Mouse (Mus musculus): ENCODE measurements around the gene Zfp423. TPM values are rescaled to one million over a fixed set of nuclear protein-coding genes. Genes with fewer than 3 reads are reported as not detected.

Zfp423 gene
- polyA plus RNA-seq, 1 experiment = 6.4 TPM

- 59% methylated on average over 10 of the region's 10 CpGs for WGBS
Measured at GRCm38 (mm10) chr8:87803437-87803836, 156.0 kb downstream of the Zfp423 start.

GRCm38 (mm10) chr8:87802571-87802970 is 156.8 kb downstream of the Zfp423 start:
- no peak overlapping the region for H3K4me3 ChIP-seq (replicated peaks; ENCODE audit: extremely low read depth, low read depth, low read length)
- DNase-seq = no peak
- no peak for TF ChIP-seq CTCF (IDR thresholded peaks at IDR 0.05; ENCODE audit: insufficient read depth, low read length)
- TF ChIP-seq POLR2A (IDR thresholded peaks at IDR 0.05; ENCODE audit: borderline replicate concordance, extremely low read depth, low read depth, low read length) = no peak
- 53% methylated on average over 3 of the region's 3 CpGs for WGBS
- H3K4me1 ChIP-seq (ENCODE audit: control insufficient read depth, insufficient read depth, low read length) = no peaks in the 10 kb centered on the region

More at GRCm38 (mm10) chr8:87803437-87803836, 156.0 kb downstream of the Zfp423 start:
- Histone ChIP-seq H3K4me1 (ENCODE audit: control insufficient read depth, insufficient read depth, low read length) (no peaks in the 10 kb centered on the region), H3K4me3 (replicated peaks; ENCODE audit: extremely low read depth, low read depth, low read length) (no peak overlapping the region)
- no peak for DNase-seq
- no peak for TF ChIP-seq CTCF (IDR thresholded peaks at IDR 0.05; ENCODE audit: insufficient read depth, low read length)
- no peak for TF ChIP-seq POLR2A (IDR thresholded peaks at IDR 0.05; ENCODE audit: borderline replicate concordance, extremely low read depth, low read depth, low read length)

GRCm38 (mm10) chr8:87800121-87800520 is 159.3 kb downstream of the Zfp423 start:
- no peak for TF ChIP-seq CTCF (IDR thresholded peaks at IDR 0.05; ENCODE audit: insufficient read depth, low read length)
- TF ChIP-seq POLR2A (IDR thresholded peaks at IDR 0.05; ENCODE audit: borderline replicate concordance, extremely low read depth, low read depth, low read length) = no peak
- H3K4me3 ChIP-seq (replicated peaks; ENCODE audit: extremely low read depth, low read depth, low read length) = no peak overlapping the region
- DNase-seq = no peak
- H3K4me1 ChIP-seq (ENCODE audit: control insufficient read depth, insufficient read depth, low read length) = no peaks in the 10 kb centered on the region
- 72% methylated on average over 11 of the region's 11 CpGs for WGBS

- TF ChIP-seq POLR2A (IDR thresholded peaks at IDR 0.05; ENCODE audit: borderline replicate concordance, extremely low read depth, low read depth, low read length) = no peak
- peak; percentile 29; the same call in 1 of the 2 replicates for TF ChIP-seq CTCF (IDR thresholded peaks at IDR 0.05; ENCODE audit: insufficient read depth, low read length)
- WGBS = 75% methylated on average over 7 of the region's 7 CpGs
Measured at GRCm38 (mm10) chr8:87796234-87796633, 163.2 kb downstream of the Zfp423 start.

GRCm38 (mm10) chr8:87794639-87795038 is 164.8 kb downstream of the Zfp423 start:
- WGBS = 84% methylated on average over 10 of the region's 10 CpGs
- no peak for TF ChIP-seq POLR2A (IDR thresholded peaks at IDR 0.05; ENCODE audit: borderline replicate concordance, extremely low read depth, low read depth, low read length)
- TF ChIP-seq CTCF (IDR thresholded peaks at IDR 0.05; ENCODE audit: insufficient read depth, low read length) = no peak

More at GRCm38 (mm10) chr8:87796234-87796633, 163.2 kb downstream of the Zfp423 start:
- DNase-seq = no peak
- H3K4me1 ChIP-seq (ENCODE audit: control insufficient read depth, insufficient read depth, low read length) = no peaks in the 10 kb centered on the region
- no peak overlapping the region for H3K4me3 ChIP-seq (replicated peaks; ENCODE audit: extremely low read depth, low read depth, low read length)

GRCm38 (mm10) chr8:87791103-87791502 is 168.3 kb downstream of the Zfp423 start:
- Histone ChIP-seq H3K4me1 (ENCODE audit: control insufficient read depth, insufficient read depth, low read length) (no peaks in the 10 kb centered on the region), H3K4me3 (replicated peaks; ENCODE audit: extremely low read depth, low read depth, low read length) (no peak overlapping the region)
- WGBS = 71% methylated on average over 6 of the region's 6 CpGs
- no peak for DNase-seq
- TF ChIP-seq CTCF (IDR thresholded peaks at IDR 0.05; ENCODE audit: insufficient read depth, low read length) (no peak), POLR2A (IDR thresholded peaks at IDR 0.05; ENCODE audit: borderline replicate concordance, extremely low read depth, low read depth, low read length) (no peak)

More at GRCm38 (mm10) chr8:87794639-87795038, 164.8 kb downstream of the Zfp423 start:
- no peak for DNase-seq
- no peak overlapping the region for H3K4me3 ChIP-seq (replicated peaks; ENCODE audit: extremely low read depth, low read depth, low read length)
- no peaks in the 10 kb centered on the region for H3K4me1 ChIP-seq (ENCODE audit: control insufficient read depth, insufficient read depth, low read length)

- no peak for TF ChIP-seq POLR2A (IDR thresholded peaks at IDR 0.05; ENCODE audit: borderline replicate concordance, extremely low read depth, low read depth, low read length)
- TF ChIP-seq CTCF (IDR thresholded peaks at IDR 0.05; ENCODE audit: insufficient read depth, low read length) = no peak
- no peaks in the 10 kb centered on the region for H3K4me1 ChIP-seq (ENCODE audit: control insufficient read depth, insufficient read depth, low read length)
- H3K4me3 ChIP-seq (replicated peaks; ENCODE audit: extremely low read depth, low read depth, low read length) = no peak overlapping the region
- WGBS = 82% methylated on average over 13 of the region's 13 CpGs
- no peak for DNase-seq
Measured at GRCm38 (mm10) chr8:87784641-87785439, 174.6 kb downstream of the Zfp423 start.

- WGBS = 45% methylated on average over 13 of the region's 13 CpGs
- no peak for DNase-seq
Measured at GRCm38 (mm10) chr8:87784227-87784626, 175.2 kb downstream of the Zfp423 start.

GRCm38 (mm10) chr8:87783198-87783597 is 176.2 kb downstream of the Zfp423 start:
- DNase-seq = no peak
- WGBS = 51% methylated on average over 15 of the region's 15 CpGs
- TF ChIP-seq CTCF (IDR thresholded peaks at IDR 0.05; ENCODE audit: insufficient read depth, low read length) (no peak), POLR2A (IDR thresholded peaks at IDR 0.05; ENCODE audit: borderline replicate concordance, extremely low read depth, low read depth, low read length) (no peak)
- H3K4me1 ChIP-seq (ENCODE audit: control insufficient read depth, insufficient read depth, low read length) = no peaks in the 10 kb centered on the region
- no peak overlapping the region for H3K4me3 ChIP-seq (replicated peaks; ENCODE audit: extremely low read depth, low read depth, low read length)

More at GRCm38 (mm10) chr8:87784227-87784626, 175.2 kb downstream of the Zfp423 start:
- TF ChIP-seq POLR2A (IDR thresholded peaks at IDR 0.05; ENCODE audit: borderline replicate concordance, extremely low read depth, low read depth, low read length) (no peak), CTCF (IDR thresholded peaks at IDR 0.05; ENCODE audit: insufficient read depth, low read length) (no peak)
- no peaks in the 10 kb centered on the region for H3K4me1 ChIP-seq (ENCODE audit: control insufficient read depth, insufficient read depth, low read length)
- H3K4me3 ChIP-seq (replicated peaks; ENCODE audit: extremely low read depth, low read depth, low read length) = no peak overlapping the region

- WGBS = 70% methylated on average over 8 of the region's 8 CpGs
- TF ChIP-seq CTCF (IDR thresholded peaks at IDR 0.05; ENCODE audit: insufficient read depth, low read length) = no peak
- no peak for TF ChIP-seq POLR2A (IDR thresholded peaks at IDR 0.05; ENCODE audit: borderline replicate concordance, extremely low read depth, low read depth, low read length)
- H3K4me1 ChIP-seq (ENCODE audit: control insufficient read depth, insufficient read depth, low read length) = no peaks in the 10 kb centered on the region
- no peak for DNase-seq
- H3K4me3 ChIP-seq (replicated peaks; ENCODE audit: extremely low read depth, low read depth, low read length) = no peak overlapping the region
Measured at GRCm38 (mm10) chr8:87777586-87777985, 181.8 kb downstream of the Zfp423 start.
